In the genomic region with DNA sequence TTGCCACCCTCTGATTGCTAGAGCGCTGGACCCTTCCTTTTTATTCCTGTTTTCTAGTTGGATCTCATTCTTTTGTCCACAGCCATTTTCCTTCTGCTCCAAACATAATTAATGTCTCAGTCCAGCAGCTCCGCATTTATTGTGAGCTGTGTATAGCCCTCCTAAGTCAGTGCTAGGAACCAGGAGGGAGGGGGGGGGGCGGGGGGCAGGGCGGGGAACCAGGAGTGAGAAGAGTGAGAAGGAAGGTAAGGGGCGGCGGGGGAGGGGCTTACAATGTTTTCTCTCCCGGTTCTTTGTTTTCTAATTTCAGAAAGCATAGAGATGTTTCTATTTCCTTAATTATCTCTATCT, we compare ENCODE assay signal across 12 mouse cellular contexts.
DNase-seq lines count a peak whose midpoint lies in the region; ATAC-seq lines count a peak whose summit lies in the region.
"Had no signal": no experiment of that assay in that cellular context is flagged by ENCODE, and none has a peak within 500 bp of the region (broad histone marks: within the 10 kb centered on the region; RNA-seq: fewer than 3 reads in every experiment).

No protein-coding gene starts in this region.

- no peak overlapping the region for H3K27ac ChIP-seq in heart, embryonic 14.5 days (replicated peaks in 1 of 2; ENCODE audit: control insufficient read depth in 1 of 2, insufficient read depth in 1 of 2, low read depth in 2 of 2, low read length in 2 of 2)
- H3K27ac ChIP-seq in forebrain, embryonic 14.5 days (ENCODE audit: low read depth, low read length), result no peak overlapping the region
- 0 out of 2 replicates have a peak overlapping the region, but pooled peaks have one; percentile 15 for H3K27ac ChIP-seq in limb, embryonic 11.5 days (replicated peaks; ENCODE audit: low read depth, low read length)
- peak overlapping the region; percentile 95 for H3K27ac ChIP-seq in neural tube, embryonic 12.5 days

- no peak for ATAC-seq in heart, embryonic 14.5 days (ENCODE audit: insufficient number of reproducible peaks, insufficient read depth, low FRiP score, low read depth)
- peak; percentile 81 for ATAC-seq in forebrain, embryonic 14.5 days
- ATAC-seq in limb, embryonic 11.5 days (ENCODE audit: insufficient number of reproducible peaks, low FRiP score, low TSS enrichment, low read depth), result peak; percentile 80
- ATAC-seq in neural tube, embryonic 12.5 days (ENCODE audit: low FRiP score, low read depth), result peak; percentile 90
- ATAC-seq: liver, postnatal 0 days had no signal

- no peak overlapping the region for H3K4me3 ChIP-seq in heart, embryonic 14.5 days (ENCODE audit: control insufficient read depth in 1 of 2, insufficient read depth in 1 of 2, low read depth in 1 of 2, low read length in 2 of 2)
- H3K4me3 ChIP-seq in forebrain, embryonic 14.5 days (ENCODE audit: low read depth, low read length), result no peak overlapping the region
- H3K4me3 ChIP-seq in limb, embryonic 11.5 days (ENCODE audit: low read depth, low read length), result no peak overlapping the region
- no peak overlapping the region for H3K4me3 ChIP-seq in neural tube, embryonic 12.5 days

- WGBS in heart, embryonic 14.5 days, result 30% methylated on average over 6 of the region's 7 CpGs
- 5% methylated on average over 7 of the region's 7 CpGs for WGBS in forebrain, embryonic 14.5 days
- 13% methylated on average over 7 of the region's 7 CpGs for WGBS in limb, embryonic 11.5 days
- 11% methylated on average over 7 of the region's 7 CpGs for WGBS in neural tube, embryonic 12.5 days

- H3K4me2 ChIP-seq in heart, embryonic 14.5 days (ENCODE audit: low read length), result 0 out of 2 replicates have a peak overlapping the region, but pooled peaks have one; percentile 11
- no peak overlapping the region for H3K4me2 ChIP-seq in forebrain, embryonic 14.5 days (ENCODE audit: low read length)
- H3K4me2 ChIP-seq in limb, embryonic 11.5 days (ENCODE audit: low read depth, severe bottlenecking), result peak overlapping the region; percentile 3; the same call in 1 of the 2 replicates
- peak overlapping the region; percentile 43 for H3K4me2 ChIP-seq in neural tube, embryonic 12.5 days (replicated peaks)

- no peaks in the 10 kb centered on the region for H3K9me3 ChIP-seq in heart, embryonic 14.5 days (ENCODE audit: control insufficient read depth, low read length)
- no peaks in the 10 kb centered on the region for H3K9me3 ChIP-seq in forebrain, embryonic 14.5 days (replicated peaks; ENCODE audit: control insufficient read depth, low read length)
- H3K9me3 ChIP-seq in limb, embryonic 11.5 days (ENCODE audit: control insufficient read depth, low read length), result no peaks in the 10 kb centered on the region
- no peaks in the 10 kb centered on the region for H3K9me3 ChIP-seq in neural tube, embryonic 12.5 days

- H3K9ac ChIP-seq in heart, embryonic 14.5 days (ENCODE audit: low read length), result no peak overlapping the region
- no peak overlapping the region for H3K9ac ChIP-seq in forebrain, embryonic 14.5 days (ENCODE audit: low read length)
- no peak overlapping the region for H3K9ac ChIP-seq in limb, embryonic 11.5 days (ENCODE audit: low read length)
- 0 out of 2 replicates have a peak overlapping the region, but pooled peaks have one; percentile 29 for H3K9ac ChIP-seq in neural tube, embryonic 12.5 days
- H3K9ac ChIP-seq: liver, postnatal 0 days had no signal

- H3K36me3 ChIP-seq in heart, embryonic 14.5 days (ENCODE audit: control insufficient read depth, insufficient read depth, low read length), result no peaks in the 10 kb centered on the region
- H3K36me3 ChIP-seq in forebrain, embryonic 14.5 days (ENCODE audit: control insufficient read depth, insufficient read depth, low read length), result no peaks in the 10 kb centered on the region
- H3K36me3 ChIP-seq in limb, embryonic 11.5 days (ENCODE audit: control insufficient read depth, insufficient read depth, low read length), result no peaks in the 10 kb centered on the region
- H3K36me3 ChIP-seq in neural tube, embryonic 12.5 days, result no peaks in the 10 kb centered on the region

- intact Hi-C loops in left cerebral cortex, postnatal 14 days (cut with DNase I), result no loop called here

- no peak for DNase-seq in heart, adult 18-20 months
- DNase-seq in forebrain, embryonic 14.5 days (ENCODE audit: low spot score), result no peak
- peak; percentile 23 for DNase-seq in limb, embryonic 11.5 days (ENCODE audit: low spot score)
- DNase-seq in left cerebral cortex, postnatal 14 days (ENCODE audit: low spot score in 2 of 2), result no peak
- DNase-seq in right cerebral cortex, postnatal 36 days (ENCODE audit: low spot score in 2 of 2), result no peak
- no peak for DNase-seq in lung, postnatal 36 days
- DNase-seq: adrenal gland, postnatal 25 days; cerebellum, adult 11-12 months; kidney, adult 11 months; liver, postnatal 0 days had no signal

- H3K4me1 ChIP-seq in heart, embryonic 14.5 days (ENCODE audit: control insufficient read depth in 2 of 2, insufficient read depth in 2 of 2, low read length in 2 of 2), result no peaks in the 10 kb centered on the region
- H3K4me1 ChIP-seq in forebrain, embryonic 14.5 days (ENCODE audit: control insufficient read depth, insufficient read depth, low read length), result 0 out of 2 replicates have a peak, but pooled peaks cover 2% of the 10 kb centered on the region
- peaks cover 2% of the 10 kb centered on the region; the same call in 1 of the 2 replicates for H3K4me1 ChIP-seq in limb, embryonic 11.5 days (ENCODE audit: control insufficient read depth, insufficient read depth, low read length)
- peaks cover 17% of the 10 kb centered on the region for H3K4me1 ChIP-seq in neural tube, embryonic 12.5 days

- H3K27me3 ChIP-seq in heart, embryonic 14.5 days (ENCODE audit: control insufficient read depth, insufficient read depth, low read length), result no peaks in the 10 kb centered on the region
- H3K27me3 ChIP-seq in forebrain, embryonic 14.5 days (replicated peaks; ENCODE audit: control insufficient read depth, insufficient read depth, low read length), result no peaks in the 10 kb centered on the region
- no peaks in the 10 kb centered on the region for H3K27me3 ChIP-seq in limb, embryonic 11.5 days (ENCODE audit: control insufficient read depth, insufficient read depth, low read length)
- no peaks in the 10 kb centered on the region for H3K27me3 ChIP-seq in neural tube, embryonic 12.5 days (replicated peaks)

Comparison
In these comparisons a context has a peak if more than half of its experiments do, and no peak if none do; other contexts are left out.
1. H3K27ac ChIP-seq: peak in limb, embryonic 11.5 days (single experiment) and neural tube, embryonic 12.5 days (single experiment); none in heart, embryonic 14.5 days (0 of 2) and forebrain, embryonic 14.5 days (single experiment).